Mouse (Mus musculus) cortical plate, adult 2 months (tissue): ENCODE results near the gene Camp. TPM values are rescaled to one million over a fixed set of nuclear protein-coding genes. Genes with fewer than 3 reads are reported as not detected.

Experiments used
- H3K27ac ChIP-seq: fragments of 200-500 bp; 2 replicates; pipeline ENCODE4 v1.5.1; 2012; ENCODE audit warnings: low read length, control low read depth, inconsistent platforms; ENCODE audit not compliant: insufficient read depth
- H3K4me1 ChIP-seq: fragments of 200-500 bp; 2 replicates; pipeline ENCODE4 v1.6.1; 2011; ENCODE audit warnings: low read length; ENCODE audit not compliant: control insufficient read depth, insufficient read depth
- H3K4me3 ChIP-seq: fragments of 200-500 bp; 2 replicates; pipeline ENCODE4 v1.5.1; 2011; ENCODE audit warnings: mild to moderate bottlenecking, low read length, control low read depth; ENCODE audit not compliant: insufficient read depth
- CTCF ChIP-seq: fragments of 200-500 bp; IDR thresholded peaks from 2 replicates; pipeline ENCODE4 v1.5.1; 2011; ENCODE audit warnings: mild to moderate bottlenecking, control low read depth, low read length; ENCODE audit not compliant: insufficient read depth; ENCODE audit errors: extremely low read depth
- POLR2A ChIP-seq: fragments of 200-500 bp; IDR thresholded peaks from 2 replicates; pipeline ENCODE4 v1.6.1; 2011; ENCODE audit warnings: mild to moderate bottlenecking, low read length, control low read depth; ENCODE audit not compliant: insufficient read depth; ENCODE audit errors: extremely low read depth
- polyA plus RNA-seq: library from polyadenylated mRNA; depleted of rRNA; stranded (reverse); fragments of >200 nt; gene quantifications from 2 replicates; pipeline ENCODE4 v1.2.3, GENCODE M21; 2012

Camp gene
- polyA plus RNA-seq, 1 experiment: 0.21 TPM

DNA sequence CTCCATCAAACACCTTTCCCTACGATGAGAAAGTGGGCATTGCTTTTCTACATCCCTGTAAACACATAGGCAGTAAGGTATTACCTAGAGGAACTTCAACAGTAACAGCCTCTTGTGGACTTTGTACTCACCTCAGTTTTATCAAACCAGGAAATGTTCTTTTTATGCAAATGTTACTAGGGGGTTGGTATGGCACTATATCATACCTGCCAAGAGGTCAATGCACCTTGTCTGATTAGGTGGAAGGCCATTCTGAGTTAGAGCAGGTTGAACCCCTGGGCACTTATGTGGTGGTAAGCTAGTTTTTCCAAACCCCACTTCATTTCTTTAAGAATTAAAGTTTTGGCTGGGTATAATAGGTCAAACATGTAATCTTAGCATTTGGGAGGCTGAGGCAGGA lies 29.9 kb upstream of the Camp start:
- TF ChIP-seq CTCF (no peak), POLR2A (no peak)
- Histone ChIP-seq H3K27ac (no peak overlapping the region), H3K4me3 (no peak overlapping the region), H3K4me1 (no peaks in the 10 kb centered on the region)

DNA sequence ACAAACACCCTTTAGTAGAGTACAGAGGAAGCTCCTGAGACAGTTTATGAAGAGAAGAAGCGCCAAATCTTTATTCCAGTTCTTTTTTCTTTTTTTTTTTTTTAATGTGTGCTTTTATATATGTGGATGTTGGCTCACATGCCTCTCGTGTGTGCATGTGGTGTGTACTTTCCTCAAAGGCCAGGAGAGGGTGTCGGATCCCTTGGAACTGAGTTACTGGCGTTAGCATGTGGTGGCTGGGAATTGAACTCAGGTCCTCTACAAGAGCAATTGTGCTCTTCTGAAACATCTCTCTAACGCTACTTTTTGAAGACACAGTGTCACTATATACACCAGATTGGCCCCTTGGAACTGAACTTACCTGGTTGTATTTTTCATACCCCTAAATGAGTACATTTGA lies 28.2 kb upstream of the Camp start:
- TF ChIP-seq POLR2A: no peak
- TF ChIP-seq CTCF: no peak
- H3K27ac ChIP-seq: no peak overlapping the region
- no peak overlapping the region for H3K4me3 ChIP-seq
- H3K4me1 ChIP-seq: no peaks in the 10 kb centered on the region

DNA sequence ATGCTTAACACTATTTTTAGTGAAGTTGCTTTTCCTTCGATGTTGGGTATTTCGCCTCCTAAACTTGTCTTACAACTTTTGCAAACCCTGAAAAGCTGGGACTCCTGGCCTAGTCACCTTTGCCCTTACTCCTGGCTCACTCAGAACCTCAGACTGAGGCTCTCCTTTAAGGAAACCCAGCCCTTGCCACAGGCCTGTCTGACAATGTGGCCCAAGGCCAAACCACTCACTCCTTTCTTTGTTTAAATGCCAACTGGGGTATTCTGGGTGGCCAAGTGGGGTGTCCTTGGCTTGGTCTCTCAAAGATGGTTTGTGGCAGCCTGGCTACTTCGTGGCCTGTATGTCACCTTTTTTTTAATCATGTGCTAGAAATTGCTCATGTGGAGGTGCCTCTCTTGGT lies 27.3 kb upstream of the Camp start:
- no peak for TF ChIP-seq POLR2A
- no peak for TF ChIP-seq CTCF
- Histone ChIP-seq H3K27ac (no peak overlapping the region), H3K4me3 (no peak overlapping the region), H3K4me1 (no peaks in the 10 kb centered on the region)

DNA sequence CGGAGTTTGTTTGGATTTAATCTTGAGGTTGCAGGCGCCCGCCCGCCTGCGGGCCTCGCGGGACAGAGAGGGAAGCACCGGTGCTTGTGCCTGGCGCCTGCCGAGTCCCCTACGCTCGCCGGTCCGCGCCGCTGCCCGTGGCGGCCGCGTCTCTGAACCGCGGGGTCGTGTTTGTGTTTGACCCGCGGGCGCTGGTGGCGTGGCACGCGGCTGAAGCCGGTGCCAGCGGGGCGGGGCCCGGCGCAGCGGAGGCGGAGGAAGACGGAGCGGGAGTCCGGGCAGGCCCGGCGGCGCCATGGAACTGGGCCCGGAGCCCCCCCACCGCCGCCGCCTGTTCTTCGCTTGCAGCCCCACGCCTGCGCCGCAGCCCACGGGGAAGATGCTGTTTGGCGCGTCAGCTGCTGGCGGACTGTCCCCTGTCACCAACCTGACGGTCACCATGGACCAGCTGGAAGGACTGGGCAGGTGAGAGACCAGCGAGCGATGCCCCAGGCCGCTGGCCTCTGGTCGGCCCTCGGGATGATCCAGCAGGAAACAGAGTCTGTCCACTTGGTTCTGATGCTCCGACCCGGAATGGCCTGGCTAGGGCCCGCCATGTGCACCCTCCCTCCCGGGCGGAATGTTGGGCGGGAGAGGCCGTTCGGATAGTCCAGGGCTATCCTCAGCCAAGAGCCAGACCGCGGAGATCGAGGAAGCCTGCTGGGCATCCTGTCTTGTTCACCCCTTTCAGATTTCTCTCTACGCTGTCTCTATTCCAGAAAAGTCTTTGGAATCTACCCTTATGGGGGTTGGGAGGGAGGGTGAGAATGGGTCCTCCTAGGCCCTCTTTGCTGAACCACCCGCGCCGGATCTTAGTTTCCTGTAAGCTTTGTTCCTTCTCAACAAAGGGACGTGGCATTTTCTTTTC lies 26.5 kb upstream of the Camp start:
- Histone ChIP-seq H3K27ac (no peak overlapping the region), H3K4me1 (no peaks in the 10 kb centered on the region), H3K4me3 (peak overlapping the region; percentile 60)
- TF ChIP-seq POLR2A (no peak), CTCF (no peak)

DNA sequence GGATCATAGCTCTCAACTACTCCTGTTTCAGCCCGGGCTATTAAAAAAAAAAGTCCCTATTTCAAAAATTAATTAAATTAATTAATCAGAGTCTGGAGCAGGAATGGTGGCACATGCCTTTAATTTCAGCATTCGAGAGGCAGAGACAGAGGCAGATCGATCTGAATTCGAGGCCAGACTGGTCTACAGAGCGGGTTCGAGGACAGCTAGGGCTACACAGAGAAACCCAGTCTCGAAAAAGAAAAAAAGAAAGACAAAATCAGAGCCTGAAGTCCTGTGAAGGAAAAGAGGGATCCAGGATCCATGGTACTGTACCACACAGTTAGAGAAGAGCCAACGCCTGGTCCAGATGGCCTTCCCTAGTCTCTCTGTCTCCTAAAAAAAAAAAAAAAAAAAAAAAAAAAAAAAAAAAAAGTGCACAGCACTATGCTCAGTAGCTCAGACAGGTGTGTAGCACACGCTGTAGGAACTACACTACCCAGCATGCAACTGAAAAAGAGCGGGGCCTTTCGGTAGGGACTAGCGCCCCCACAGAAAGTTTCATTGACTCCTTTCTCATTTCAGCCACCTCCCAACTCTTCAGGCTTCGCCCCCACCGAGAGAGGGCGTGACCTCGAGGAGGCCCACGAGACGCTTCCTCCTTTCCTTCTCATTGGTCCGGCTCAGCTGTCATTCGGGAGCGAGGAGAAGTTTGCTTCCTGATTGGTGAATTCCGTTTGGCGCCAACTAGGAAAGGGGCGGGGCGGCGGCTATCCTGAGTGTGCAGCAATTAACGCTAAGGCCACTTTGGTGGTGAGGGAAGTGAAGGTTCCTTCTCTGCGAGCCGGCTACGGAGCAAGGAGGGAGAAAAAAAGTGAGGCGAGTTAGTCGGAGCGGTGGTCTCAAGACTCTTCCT lies 25.6 kb upstream of the Camp start, which contains the start of gene Cdc25a:
Gene Cdc25a, plus strand, starts transcription at position 783 of the 895 bp plus-strand sequence.
- TF ChIP-seq CTCF (no peak), POLR2A (no peak)
- peak within 1 kb of the TSS; percentile 60 for H3K4me3 ChIP-seq
- no peak within 1 kb of the TSS for H3K27ac ChIP-seq
- no peaks in the 10 kb centered on the region for H3K4me1 ChIP-seq

DNA sequence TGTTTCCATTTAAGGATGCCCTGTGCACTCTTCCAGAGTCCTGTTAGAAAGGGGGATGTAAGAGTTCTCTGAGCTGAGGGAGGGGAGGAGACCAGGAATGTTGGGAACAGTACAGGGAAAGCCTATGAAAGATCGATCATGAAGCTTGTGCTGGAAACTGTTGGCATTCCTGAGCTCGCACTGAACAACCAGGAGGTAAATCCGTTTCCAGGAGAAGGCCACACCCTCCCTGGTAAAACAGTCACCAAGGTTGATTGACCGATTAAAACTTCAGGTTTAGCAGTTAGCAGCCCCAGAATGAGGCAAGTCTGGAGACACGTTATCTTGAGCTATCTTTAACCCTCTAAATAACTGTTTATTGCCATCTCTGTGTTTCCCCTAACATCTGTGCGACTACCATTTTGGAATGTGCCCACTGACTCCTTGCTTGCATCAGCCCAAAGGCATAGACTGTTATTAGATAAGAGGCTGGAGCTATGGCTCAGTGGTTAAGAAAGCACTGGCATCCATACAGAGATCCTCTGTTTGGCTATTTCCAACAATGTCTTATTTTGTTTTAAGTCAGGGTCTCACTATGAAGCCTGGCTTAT lies 21.7 kb upstream of the Camp start:
- Histone ChIP-seq H3K4me1 (no peaks in the 10 kb centered on the region), H3K27ac (no peak overlapping the region), H3K4me3 (no peak overlapping the region)
- no peak for TF ChIP-seq POLR2A
- TF ChIP-seq CTCF: no peak

DNA sequence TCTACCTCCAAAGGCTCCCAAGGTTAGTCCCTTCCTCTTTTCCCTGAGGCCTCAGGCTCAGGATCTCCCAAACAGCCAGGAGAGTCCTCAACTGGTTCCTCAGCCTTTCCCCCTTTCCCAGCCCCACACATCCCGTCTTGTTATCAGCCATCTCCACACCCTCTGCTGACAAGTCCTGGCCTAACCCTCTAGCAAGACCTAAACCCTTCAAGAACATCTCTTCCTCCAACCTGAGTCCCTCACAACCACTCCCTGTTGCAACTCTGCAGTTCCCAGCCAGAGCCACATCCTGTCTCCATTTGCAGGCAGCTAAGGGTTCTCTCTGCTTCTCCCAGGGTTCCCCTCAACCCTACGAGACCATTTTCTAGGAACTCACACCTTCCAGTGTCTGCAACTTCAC lies 16.8 kb upstream of the Camp start:
- TF ChIP-seq CTCF: no peak
- TF ChIP-seq POLR2A: no peak
- no peak overlapping the region for H3K4me3 ChIP-seq
- H3K27ac ChIP-seq: no peak overlapping the region
- no peaks in the 10 kb centered on the region for H3K4me1 ChIP-seq

DNA sequence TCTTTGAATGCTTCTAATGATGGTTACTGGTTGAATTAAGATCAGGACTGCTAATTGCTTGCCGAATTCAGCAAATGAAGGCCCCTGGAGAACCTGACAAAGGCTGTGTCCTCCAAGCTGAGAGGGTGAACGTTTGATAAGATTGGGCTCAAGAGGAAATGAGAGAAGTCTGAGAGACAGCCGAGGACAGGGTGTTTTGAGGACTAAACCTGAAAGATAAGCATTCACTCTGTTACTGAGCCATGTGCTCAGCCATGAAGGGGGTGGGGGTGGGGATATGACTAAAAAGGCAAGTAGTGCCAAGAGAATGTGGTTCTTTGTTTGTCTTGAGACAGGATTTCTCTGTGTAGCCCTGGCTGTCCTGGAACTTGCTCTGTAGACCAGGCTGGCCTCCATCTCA lies 13.7 kb upstream of the Camp start:
- H3K4me1 ChIP-seq: no peaks in the 10 kb centered on the region
- no peak overlapping the region for H3K4me3 ChIP-seq
- TF ChIP-seq CTCF (no peak), POLR2A (no peak)
- no peak overlapping the region for H3K27ac ChIP-seq

DNA sequence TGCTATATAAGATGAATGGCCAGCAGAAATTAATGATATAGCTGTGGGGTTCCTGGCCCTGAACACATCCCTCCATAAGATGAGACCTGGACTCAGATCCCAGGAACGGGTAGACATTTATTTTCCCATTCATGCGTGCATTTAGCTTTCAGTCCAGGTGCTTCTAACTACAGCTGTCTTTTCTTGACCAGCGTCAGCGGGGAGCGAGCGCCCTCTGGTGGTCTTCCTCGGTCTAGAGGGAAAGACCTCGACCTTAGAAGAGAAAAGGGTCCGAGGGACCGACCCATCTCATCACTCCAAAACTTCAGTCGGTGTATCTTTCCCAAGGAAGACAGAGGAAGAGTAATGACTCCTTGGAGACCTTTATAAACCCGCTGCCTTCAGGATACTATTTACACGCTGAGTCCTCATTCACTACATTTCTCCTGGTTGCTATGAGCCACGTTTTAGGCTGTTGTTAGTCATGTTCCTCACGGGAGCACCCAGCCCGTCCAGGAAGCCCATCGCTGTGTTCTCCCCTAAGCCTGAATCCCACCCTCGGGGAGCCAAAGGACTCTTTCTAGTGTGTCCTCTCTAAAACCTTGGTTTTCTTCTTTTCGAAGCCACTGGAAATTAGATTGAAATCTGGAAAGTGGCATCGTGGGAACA lies 13.1 kb upstream of the Camp start:
- H3K4me3 ChIP-seq: no peak overlapping the region
- H3K4me1 ChIP-seq: no peaks in the 10 kb centered on the region
- H3K27ac ChIP-seq: no peak overlapping the region
- no peak for TF ChIP-seq POLR2A
- peak; percentile 82 for TF ChIP-seq CTCF
